Mouse (Mus musculus) urinary bladder, adult 2 months (tissue): ENCODE results near the gene Dnajc11. TPM values are rescaled to one million over a fixed set of nuclear protein-coding genes. Genes with fewer than 3 reads are reported as not detected.

Experiments used
- DNase-seq: peaks from one replicate; pipeline ENCODE4 v3.0.0; 2022; ENCODE audit warnings: low spot score
- polyA plus RNA-seq: library from polyadenylated mRNA; depleted of rRNA; stranded (reverse); fragments of >200 nt; gene quantifications from 2 replicates; pipeline ENCODE4 v1.2.3, GENCODE M21; 2012; rRNA removed

Gene Dnajc11
- polyA plus RNA-seq, 1 experiment: 35.7 TPM

DNA sequence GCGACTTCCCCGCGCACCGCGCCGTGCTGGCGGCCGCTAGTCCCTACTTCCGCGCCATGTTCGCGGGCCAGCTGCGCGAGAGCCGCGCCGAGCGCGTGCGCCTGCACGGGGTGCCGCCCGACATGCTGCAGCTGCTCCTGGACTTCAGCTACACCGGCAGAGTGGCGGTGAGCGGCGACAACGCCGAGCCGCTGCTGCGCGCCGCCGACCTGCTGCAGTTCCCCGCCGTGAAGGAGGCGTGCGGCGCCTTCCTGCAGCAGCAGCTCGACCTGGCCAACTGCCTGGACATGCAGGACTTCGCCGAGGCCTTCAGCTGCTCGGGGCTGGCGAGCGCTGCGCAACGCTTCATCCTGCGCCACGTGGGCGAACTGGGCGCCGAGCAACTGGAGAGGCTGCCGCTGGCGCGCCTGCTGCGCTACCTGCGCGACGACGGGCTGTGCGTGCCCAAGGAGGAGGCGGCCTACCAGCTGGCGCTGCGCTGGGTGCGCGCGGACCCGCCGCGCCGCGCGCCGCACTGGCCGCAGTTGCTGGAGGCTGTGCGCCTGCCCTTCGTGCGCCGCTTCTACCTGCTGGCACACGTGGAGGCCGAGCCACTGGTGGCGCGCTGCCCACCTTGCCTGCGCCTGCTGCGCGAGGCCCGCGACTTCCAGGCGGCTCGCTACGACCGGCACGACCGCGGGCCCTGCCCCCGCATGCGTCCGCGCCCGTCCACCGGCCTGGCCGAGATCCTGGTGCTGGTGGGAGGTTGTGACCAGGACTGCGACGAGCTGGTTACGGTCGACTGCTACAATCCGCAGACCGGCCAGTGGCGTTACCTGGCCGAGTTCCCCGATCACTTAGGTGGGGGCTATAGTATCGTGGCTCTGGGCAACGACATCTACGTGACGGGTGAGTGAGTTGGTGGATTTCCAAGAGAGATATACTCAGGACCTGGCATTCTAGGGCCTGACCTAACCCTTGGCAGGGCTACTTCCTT is 75.9 kb downstream of the Dnajc11 start:
- DNase-seq: peak; percentile 61

DNA sequence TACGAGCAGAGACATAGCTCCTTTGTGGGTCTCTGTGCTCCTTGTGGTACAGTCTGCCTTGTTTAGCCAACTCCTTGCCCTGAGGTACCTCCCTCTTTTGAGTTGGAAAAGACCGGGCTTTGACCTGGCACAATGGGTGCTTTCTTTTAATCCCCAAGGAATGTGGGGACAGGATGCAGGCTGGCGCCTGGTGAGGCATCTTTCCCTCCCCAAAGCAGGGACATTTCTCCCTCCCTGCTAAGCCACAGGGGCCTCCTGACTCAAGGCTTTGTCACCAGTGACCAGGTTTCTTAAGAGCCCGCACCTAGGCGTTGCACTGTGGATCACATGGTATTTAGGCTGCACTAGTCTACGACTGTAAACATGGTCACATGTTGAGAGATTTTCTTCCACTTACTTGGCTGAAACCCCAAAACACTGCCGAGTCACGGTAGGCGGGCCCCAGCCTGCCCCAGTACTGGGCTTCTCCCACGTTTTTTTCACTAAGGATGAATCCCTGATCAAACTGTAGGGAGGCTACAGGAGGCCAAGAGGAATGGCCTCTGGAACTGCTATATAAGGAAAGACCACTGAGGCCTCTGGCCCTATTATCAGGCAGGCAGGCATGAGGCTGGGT is 76.7 kb downstream of the Dnajc11 start:
- peak; percentile 55 for DNase-seq

DNA sequence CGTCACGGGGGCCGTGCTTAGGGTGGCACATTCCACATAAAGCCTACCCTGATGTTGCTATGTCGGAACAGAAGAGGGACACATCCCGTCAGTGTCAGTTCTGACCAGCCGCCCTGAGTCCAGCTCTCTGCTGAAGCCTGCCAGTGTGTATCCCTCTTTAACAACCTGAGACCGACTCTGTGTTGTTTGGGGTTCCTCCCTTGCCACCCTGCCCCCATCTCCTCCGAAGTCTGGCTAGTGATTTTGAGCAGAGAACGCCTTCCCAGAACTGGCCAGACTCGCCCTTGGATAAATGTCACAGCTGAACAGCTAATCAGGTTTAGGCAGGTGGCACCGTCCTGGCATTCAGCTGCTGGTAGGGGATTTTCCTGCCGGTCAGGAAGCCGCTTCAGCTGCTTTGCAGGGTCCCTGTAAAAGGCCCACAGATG is 77.2 kb downstream of the Dnajc11 start:
- DNase-seq: no peak

DNA sequence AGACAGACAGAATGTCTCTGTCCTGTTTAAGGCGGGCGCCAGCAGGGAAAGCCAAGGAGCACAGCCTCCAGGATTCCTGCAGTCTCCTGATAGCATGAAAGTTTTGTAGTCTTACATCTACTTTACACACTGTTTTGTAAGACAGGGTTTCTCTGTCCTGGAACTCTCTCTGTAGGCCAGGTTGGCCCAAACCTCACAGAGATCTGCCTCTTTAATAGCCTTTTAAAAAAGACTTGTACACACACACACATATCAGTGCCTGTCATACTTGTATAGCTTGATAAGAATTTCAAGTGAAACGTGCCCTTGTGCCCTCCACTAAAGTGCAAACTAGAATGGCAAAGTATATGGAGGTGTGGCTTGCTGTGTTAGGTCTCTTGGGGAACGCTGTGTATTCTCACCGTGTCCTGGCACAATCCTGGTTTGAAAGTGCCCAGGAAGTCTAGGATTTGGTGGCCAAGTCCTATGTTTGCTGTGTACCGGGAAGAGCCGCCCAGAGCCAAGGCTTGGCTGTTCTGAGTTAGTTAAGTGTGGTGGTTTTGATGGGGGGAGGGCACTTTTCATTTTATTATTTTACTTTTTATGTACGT is 77.8 kb downstream of the Dnajc11 start:
- no peak for DNase-seq

DNA sequence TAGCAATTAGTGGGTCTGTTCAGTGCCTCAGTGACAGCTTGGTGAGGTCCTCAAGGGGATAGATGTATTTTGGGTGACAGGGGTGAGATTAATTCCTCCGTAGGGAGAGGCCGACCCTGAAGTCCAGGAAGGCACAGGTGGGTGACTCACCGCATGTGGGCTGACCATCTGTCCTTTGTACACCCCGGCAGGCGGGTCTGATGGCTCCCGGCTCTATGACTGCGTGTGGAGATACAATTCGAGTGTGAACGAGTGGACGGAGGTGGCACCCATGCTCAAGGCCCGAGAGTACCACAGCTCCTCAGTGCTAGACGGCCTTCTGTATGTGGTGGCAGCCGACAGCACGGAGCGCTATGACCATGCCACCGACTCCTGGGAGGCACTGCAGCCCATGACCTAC is 78.6 kb downstream of the Dnajc11 start:
- no peak for DNase-seq

DNA sequence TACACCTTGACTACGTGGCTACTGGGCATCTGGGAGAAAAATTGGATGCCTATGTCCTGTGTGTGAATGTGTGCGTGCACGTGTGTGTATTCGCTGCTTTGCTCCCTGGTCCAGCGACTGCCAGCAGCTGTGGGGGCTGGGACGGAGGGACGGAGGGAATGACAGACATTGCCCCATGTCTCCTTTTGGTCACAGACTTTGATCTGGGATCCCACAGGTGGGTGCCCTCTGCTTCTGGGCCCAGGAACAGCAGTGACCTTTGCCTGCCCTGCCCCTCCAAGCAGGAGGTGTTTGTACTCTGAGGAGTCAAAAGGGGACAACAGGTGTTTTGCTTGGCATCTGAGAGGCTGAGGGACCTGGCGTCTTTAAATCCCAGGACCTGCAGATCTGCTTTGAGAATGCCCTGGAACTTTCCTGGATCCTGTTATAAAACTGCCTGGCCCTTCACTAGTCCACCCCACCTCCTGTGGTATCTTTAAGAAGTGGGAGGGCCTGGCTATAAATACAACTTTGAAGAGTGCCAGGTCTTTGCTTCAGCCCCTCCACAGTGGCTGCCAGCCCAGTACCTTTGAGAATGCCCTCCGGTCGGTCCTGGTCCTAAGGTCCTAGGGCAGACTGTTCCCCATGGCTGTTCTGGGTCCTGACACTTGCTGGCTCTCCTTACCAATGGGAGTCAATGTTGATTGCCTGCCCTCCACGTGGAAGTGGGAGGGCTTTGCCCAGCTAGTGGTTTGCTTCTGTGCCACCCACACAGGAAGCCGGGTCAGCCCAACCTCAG is 79.7 kb downstream of the Dnajc11 start:
- no peak for DNase-seq

DNA sequence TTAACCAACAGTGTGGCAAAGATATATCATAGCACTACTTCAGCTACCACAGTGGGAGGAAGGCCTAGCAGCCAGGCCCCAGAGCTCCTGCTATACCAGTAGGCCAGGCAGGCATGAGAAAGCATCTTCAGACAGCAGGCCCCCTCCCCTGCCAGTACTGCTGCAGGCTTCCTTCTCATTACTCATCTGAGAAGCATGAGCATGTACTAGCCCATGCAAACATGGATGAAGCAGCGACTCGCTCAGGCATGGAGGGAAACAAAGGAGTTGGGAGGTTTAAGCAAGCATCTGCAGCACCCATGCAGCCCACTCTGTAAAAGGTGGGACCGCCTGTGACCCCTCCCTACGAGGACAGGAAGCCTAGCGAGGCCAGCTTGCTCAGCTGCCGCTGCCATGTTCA is 85.6 kb downstream of the Dnajc11 start:
- DNase-seq: no peak

DNA sequence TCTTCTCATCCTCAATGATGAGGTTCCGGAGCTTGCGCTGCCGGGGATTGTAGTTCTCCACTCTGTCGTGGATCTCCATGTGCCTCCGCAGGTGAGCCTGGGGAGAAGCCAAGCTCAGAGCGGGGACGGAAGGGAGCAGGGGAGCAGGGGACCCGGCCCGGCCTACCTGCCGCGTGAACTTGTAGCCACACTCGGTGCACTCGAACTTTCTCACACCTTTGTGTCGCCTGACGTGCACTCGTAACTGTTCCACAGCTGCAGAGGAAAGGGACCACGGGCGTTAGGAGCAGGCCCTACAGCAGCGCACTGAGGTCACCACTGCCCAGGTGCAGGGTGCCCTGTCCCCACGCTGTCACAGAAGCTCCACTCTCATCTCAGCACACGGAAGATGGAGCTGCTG is 86.5 kb downstream of the Dnajc11 start:
- no peak for DNase-seq

DNA sequence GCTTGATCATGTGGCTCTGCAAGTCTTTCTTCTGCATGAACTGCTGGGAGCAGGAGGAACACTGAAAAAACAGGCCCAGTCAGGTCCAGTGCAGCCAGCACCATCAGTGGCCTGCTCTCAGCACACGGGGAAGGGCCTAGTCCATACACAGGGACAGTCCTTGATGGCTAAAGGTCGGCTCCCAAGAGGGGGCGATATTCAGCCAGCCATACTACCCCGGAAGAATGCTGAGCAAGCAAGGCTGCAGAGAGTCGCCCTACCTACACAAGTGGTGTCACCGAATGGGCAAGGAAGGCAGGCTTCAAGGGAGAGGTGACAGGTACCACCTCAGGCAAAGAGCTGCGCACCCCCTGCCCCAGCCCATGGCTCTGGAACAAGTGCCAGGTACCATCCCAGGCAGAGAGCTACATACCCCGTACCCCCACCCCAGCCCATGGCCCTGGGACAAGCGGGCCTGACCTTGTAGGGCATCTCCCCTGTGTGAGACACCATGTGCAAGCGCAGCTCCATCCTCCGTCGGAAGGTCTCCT is 88.1 kb downstream of the Dnajc11 start:
- no peak for DNase-seq

DNA sequence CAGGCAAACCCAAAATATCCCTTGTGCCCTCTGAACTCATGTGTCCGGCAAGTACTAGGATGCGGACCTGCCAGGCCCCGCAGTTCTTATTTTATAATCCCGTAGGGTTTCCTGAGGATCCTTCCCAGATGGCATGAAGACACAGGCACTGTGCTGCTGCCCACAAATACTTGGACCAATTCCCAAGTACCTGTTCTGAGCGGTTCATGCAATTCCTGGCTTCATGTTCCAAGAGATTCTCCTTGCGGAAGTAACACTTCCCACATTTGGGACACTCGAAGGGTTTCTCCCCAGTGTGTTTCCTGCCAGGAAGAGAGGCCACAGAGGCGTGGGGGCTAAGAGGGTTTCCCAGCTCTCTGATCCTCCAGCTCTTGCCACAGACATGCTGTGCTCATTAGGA is 89.0 kb downstream of the Dnajc11 start:
- DNase-seq: no peak

DNA sequence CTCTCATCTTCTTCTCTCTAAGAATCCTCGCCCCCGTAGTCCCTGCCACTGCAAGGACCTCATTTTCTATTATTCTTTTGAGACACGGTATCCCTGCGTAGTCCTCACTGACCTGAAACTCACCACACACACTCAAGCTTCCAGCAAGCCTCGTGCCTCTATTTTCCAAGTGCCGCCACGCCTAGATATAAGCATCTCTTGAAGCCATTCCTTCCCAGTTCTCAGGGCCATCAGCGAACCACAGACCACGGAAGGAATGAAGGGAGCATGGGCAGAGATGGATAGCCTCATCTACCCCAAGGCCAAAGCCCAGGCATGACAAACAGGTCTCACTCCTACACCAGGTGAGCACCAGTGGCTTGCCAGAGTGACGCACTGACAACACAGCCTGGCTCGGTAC is 91.0 kb downstream of the Dnajc11 start:
- no peak for DNase-seq

DNA sequence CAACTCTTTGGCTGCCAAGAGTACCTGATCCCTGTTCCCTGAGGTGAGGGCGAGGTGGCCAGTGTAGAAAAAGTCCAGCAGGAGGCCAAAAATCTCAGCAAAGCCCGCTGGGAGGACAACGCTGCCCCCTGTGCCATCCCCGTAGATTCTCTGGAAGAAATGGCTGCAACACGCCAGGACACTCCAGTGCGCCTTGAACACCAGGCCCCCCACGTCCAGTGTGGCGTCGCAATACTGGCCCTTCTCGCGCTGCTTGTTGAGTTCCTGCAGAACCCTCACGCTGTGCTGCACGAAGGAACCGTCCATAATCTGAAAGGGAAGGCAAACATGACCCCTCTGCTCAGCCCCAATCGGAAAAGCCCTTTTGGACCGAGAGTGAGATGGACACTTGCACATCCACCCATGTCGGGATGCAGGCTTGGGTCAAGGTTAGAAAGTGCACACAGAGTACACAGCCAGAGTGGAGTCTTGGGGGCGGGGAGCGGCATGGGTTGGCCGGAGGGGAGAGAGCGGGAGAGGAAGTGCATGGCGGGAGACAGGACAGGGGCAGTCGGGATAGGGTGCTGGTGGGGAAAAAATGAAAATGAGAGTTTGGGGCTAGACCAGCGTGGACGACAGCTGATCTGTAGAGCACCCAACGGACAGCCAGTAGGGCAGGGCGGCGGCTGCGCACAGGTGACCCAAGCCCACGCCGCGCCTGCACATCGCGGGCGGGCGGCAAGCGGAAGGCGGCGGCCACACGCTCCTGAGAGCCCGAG is 93.4 kb downstream of the Dnajc11 start:
- no peak for DNase-seq

DNA sequence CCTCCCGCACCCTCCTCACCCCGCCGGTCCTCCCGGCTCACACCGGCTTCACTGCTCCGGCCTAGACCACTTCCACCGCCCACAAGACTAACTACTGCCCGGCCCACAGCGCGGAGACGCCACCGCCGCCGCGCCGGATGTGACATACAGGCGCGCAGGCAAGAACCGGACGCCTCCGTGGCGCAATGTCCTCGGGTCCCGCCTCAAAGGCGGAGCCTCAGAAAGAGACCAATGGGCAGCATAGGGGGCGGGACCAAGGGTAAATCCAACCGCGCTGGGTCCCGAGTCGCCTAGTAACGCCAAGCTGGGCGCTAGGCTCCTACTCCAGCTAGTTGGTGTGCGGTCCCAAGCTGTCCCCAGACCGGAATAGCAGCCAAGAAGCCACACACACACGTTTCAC is 94.0 kb downstream of the Dnajc11 start, which contains the start of gene Zbtb48:
Zbtb48 (minus strand) TSS at position 148 of the 400 bp plus-strand sequence.
- peak; percentile 84 for DNase-seq

DNA sequence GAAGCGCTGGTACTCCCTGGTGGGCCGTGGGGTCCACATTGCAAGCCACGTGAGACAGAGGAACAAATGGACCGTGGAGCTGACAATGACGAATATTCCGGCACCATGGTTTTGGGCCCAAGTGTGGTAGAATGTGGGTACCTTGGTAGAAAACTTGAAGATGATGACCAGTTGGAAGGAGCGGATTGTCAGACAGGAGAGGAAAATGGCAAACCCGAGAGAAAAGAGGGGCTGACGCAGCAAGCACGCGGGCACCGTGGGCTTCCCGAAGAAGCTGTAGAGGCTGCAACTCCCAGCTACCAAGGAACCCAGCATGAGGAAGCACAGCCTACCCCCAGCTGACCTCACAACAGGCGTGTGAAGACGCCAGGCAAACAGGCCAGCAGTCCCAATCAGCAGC is 95.0 kb downstream of the Dnajc11 start:
- DNase-seq: no peak

DNA sequence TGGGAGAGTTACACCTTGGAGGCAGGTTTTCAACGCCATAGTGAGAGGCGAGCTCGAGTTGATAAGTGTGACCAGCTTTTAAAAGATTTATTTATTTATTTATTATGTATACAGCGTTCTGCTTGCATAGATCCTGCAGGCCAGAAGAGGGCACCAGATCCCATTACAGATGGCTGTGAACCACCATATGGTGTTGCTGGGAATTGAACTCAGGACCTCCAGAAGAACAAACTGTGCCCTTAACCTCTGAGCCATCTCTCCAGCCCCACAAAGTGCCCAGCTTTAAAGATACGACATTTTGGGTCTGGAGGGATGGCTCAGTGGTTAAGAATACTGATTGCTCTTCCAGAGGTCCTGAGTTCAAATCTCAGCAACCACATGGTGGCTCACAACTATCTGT is 95.6 kb downstream of the Dnajc11 start:
- no peak for DNase-seq

DNA sequence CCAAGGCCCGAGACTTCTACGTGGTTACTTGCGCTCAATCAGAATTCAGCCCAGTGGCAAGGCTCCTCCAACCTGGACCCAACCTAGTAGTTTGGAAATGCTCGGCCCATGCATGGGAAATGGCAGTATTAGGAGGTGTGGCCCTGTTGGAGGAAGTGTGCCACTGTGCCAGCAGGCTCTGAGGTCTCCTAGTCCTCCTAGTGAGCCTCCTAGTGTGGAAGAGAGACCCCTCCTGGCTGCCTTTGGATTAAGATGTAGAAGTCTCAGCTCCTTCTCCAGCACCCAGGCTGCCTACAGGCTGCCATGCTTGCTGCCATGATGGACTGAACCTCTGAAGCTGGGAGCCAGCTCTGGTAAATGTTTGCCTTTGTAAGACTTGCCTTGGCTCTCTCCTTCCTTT is 96.5 kb downstream of the Dnajc11 start:
- DNase-seq: no peak

Other genes with a start within 250 kb of the Dnajc11 start
- 24.2 and 29.8 TPM in 2 replicates for gene Camta1, start 71.8 kb upstream of the Dnajc11 start, polyA plus RNA-seq
- gene Thap3, start 55.3 kb downstream of the Dnajc11 start, polyA plus RNA-seq: 53.1 and 55.1 TPM in 2 replicates
- 13.2 and 15.3 TPM in 2 replicates for gene Phf13, start 62.6 kb downstream of the Dnajc11 start, polyA plus RNA-seq
- gene Klhl21, start 75.1 kb downstream of the Dnajc11 start, polyA plus RNA-seq: 34.5 and 38.3 TPM in 2 replicates
- 13.5 and 16.0 TPM in 2 replicates for gene Zbtb48, start 94.0 kb downstream of the Dnajc11 start, polyA plus RNA-seq
- gene Tas1r1, start 104.9 kb downstream of the Dnajc11 start, polyA plus RNA-seq: 0.04 and 0.10 TPM in 2 replicates
- 11.3 and 13.0 TPM in 2 replicates for gene Nol9, start 105.6 kb downstream of the Dnajc11 start, polyA plus RNA-seq
- 13.2 and 14.6 TPM in 2 replicates for gene Plekhg5, start 138.8 kb downstream of the Dnajc11 start, polyA plus RNA-seq
- gene Tnfrsf25, start 182.2 kb downstream of the Dnajc11 start, polyA plus RNA-seq: 3.7 TPM in 2 replicates
- 6.0 and 7.8 TPM in 2 replicates for gene Espn, start 218.7 kb downstream of the Dnajc11 start, polyA plus RNA-seq
- 0.23 and 0.46 TPM in 2 replicates for gene Hes2, start 225.2 kb downstream of the Dnajc11 start, polyA plus RNA-seq
- 44.9 and 48.1 TPM in 2 replicates for gene Acot7, start 244.4 kb downstream of the Dnajc11 start, polyA plus RNA-seq